ENCODE assay signal across 8 mouse cellular contexts in the genomic region with DNA sequence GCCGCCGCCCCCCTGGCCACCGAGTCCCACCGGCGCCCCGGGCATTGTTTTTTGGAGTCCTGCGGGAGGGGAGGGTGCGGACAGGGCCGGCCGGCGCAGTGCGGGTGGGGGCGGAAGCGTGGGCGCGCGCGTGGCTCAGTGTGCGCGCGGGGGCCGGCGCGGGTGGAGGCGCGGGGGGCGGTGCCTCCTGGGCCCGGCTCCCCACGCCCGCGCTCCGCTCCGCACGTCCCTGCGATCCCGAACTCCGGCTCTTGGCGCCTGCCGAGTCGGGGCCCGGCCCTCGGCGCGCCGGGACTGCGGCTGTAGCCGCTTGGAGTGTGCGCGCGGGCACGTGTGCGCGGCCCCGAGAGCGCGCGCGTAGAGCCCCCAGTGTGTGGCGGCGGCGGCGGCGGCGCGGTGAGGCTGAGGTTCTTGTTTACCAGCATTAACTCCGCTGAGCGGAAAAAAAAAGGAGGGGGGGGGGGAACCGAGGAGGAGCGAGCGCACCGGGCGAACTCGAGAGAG. TPM values are rescaled to one million over a fixed set of nuclear protein-coding genes. Genes with fewer than 3 reads are reported as not detected.
DNase-seq lines count a peak whose midpoint lies in the region; ATAC-seq and TF ChIP-seq lines count a peak whose summit lies in the region.

No protein-coding gene starts in this region.

- H3K36me3 ChIP-seq in forebrain, postnatal 0 days (ENCODE audit: insufficient read depth): no peaks in the 10 kb centered on the region
- H3K36me3 ChIP-seq in lung, embryonic 15.5 days: no peaks in the 10 kb centered on the region

- no peaks in the 10 kb centered on the region for H3K4me1 ChIP-seq in cerebellum, adult 2 months (ENCODE audit: control insufficient read depth, insufficient read depth, low read length)
- H3K4me1 ChIP-seq in forebrain, postnatal 0 days (ENCODE audit: insufficient read depth): peaks cover 10% of the 10 kb centered on the region
- peaks cover 27% of the 10 kb centered on the region for H3K4me1 ChIP-seq in lung, embryonic 15.5 days

- peak overlapping the region; percentile 100 for H3K4me3 ChIP-seq in cerebellum, adult 2 months (replicated peaks; ENCODE audit: insufficient read depth, low read depth, low read length)
- peak overlapping the region; percentile 97 for H3K4me3 ChIP-seq in forebrain, postnatal 0 days (ENCODE audit: low read depth, low read length)
- H3K4me3 ChIP-seq in lung, embryonic 15.5 days: peak overlapping the region; percentile 83

- peak overlapping the region; percentile 100 for H3K27ac ChIP-seq in cerebellum, adult 2 months (ENCODE audit: insufficient read depth, low read length)
- peak overlapping the region; percentile 99 for H3K27ac ChIP-seq in forebrain, postnatal 0 days (ENCODE audit: low read depth, low read length)
- H3K27ac ChIP-seq in lung, embryonic 15.5 days: peak overlapping the region; percentile 100

- no peak; the same call in 1 of the 2 replicates for TF ChIP-seq POLR2A in cerebellum, adult 2 months (IDR thresholded peaks at IDR 0.05; ENCODE audit: borderline replicate concordance, insufficient read depth, low read length)

- H3K9me3 ChIP-seq in forebrain, postnatal 0 days (ENCODE audit: low read length): no peaks in the 10 kb centered on the region
- no peaks in the 10 kb centered on the region for H3K9me3 ChIP-seq in lung, embryonic 15.5 days

- no peaks in the 10 kb centered on the region; the same call in 1 of the 2 replicates for H3K27me3 ChIP-seq in cerebellum, adult 2 months (ENCODE audit: control insufficient read depth, insufficient read depth, low read length)
- H3K27me3 ChIP-seq in forebrain, postnatal 0 days (ENCODE audit: insufficient read depth, low read length): no peaks in the 10 kb centered on the region
- no peaks in the 10 kb centered on the region for H3K27me3 ChIP-seq in lung, embryonic 15.5 days

- WGBS in cerebellum, adult 2 months: under 1% methylated on average over 70 of the region's 73 CpGs
- WGBS in forebrain, postnatal 0 days: 3% methylated on average over 62 of the region's 73 CpGs
- under 1% methylated on average over 44 of the region's 73 CpGs for WGBS in lung, embryonic 15.5 days

- H3K9ac ChIP-seq in forebrain, postnatal 0 days: peak overlapping the region; percentile 90
- peak overlapping the region; percentile 99 for H3K9ac ChIP-seq in lung, embryonic 15.5 days

- peak overlapping the region; percentile 98 for H3K4me2 ChIP-seq in forebrain, postnatal 0 days (ENCODE audit: low read depth)
- peak overlapping the region; percentile 91 for H3K4me2 ChIP-seq in lung, embryonic 15.5 days

- no peak for TF ChIP-seq CTCF in cerebellum, adult 2 months (IDR thresholded peaks at IDR 0.05; ENCODE audit: borderline replicate concordance, insufficient read depth, low read depth, low read length)
- no peak for TF ChIP-seq CTCF in forebrain, postnatal 0 days (IDR thresholded peaks at IDR 0.05; ENCODE audit: low read depth)

- DNase-seq in MEL-GATA-1-ER (ENCODE audit: extremely low read depth, low read depth): peak; percentile 61
- peak; percentile 97 to 99 for DNase-seq in cerebellum, adult 2 months
- peak; percentile 99 for DNase-seq in forebrain, postnatal 0 days
- DNase-seq in heart, postnatal 4 days: peak; percentile 97
- peak; percentile 74 for DNase-seq in layer of hippocampus, adult 9-10 months (ENCODE audit: low spot score)
- peak; percentile 91 for DNase-seq in ovary, postnatal 10 days (ENCODE audit: low spot score)
- peak; percentile 92 for DNase-seq in thymus, postnatal 0 days (ENCODE audit: low spot score)

- peak; percentile 85 for ATAC-seq in forebrain, postnatal 0 days
- peak; percentile 82 for ATAC-seq in lung, embryonic 15.5 days (ENCODE audit: borderline replicate concordance, extremely low read depth, low FRiP score, low TSS enrichment)

RNA-seq across cellular contexts. Expression of gene Igf1r, which starts 1.0 kb away (rescaled TPM):
- polyA plus RNA-seq in cerebellum, adult 2 months (2012; rRNA removed): 20.5 and 21.9 TPM in 2 replicates
- 31.6 and 37.8 TPM in 2 replicates for total RNA-seq in forebrain, postnatal 0 days (2014; rRNA removed)
- 8.1 and 12.8 TPM in 2 replicates for polyA plus RNA-seq in forebrain, postnatal 0 days (2015; fragmentation: Nextera tagmentation; extraction: Ambion mirVana)
- 10 to 100 TPM; 53.5 to 58.5 TPM for total RNA-seq in heart, postnatal 4 days (2021)
- polyA plus RNA-seq in lung, embryonic 15.5 days (2015; fragmentation: Nextera tagmentation; extraction: Ambion mirVana): 18.6 and 19.6 TPM in 2 replicates
- 7.3 and 8.5 TPM in 2 replicates for polyA plus RNA-seq in thymus, postnatal 0 days (2015; fragmentation: Nextera tagmentation; extraction: Ambion mirVana)

Comparison
In these comparisons a context has a peak if more than half of its experiments do, and no peak if none do; other contexts are left out.
1. Peak in every context shown above with its lines: DNase-seq, ATAC-seq, H3K4me3 ChIP-seq and H3K27ac ChIP-seq.